Mouse (Mus musculus) T-helper 1 cell (primary cell): ENCODE results near the gene Car10.

Experiments
- in situ Hi-C: fragments of 300-600 bp; cut with MboI, MseI; formaldehyde crosslinking; loops from one replicate; pipeline ENCODE4 v1.15.1; 2025; ENCODE audit warnings: high pct_unique_total_duplicates

Gene Car10

GRCm38 (mm10) chr11:93577441-93577840, 479.6 kb downstream of the Car10 start:
- in situ Hi-C loops = no loop called here

- in situ Hi-C loops = loop anchor here (10.0 kb wide), 1 partner anchor 1725 kb away; no protein-coding TSS in a partner anchor
These were observed 481.8 kb downstream of the Car10 start for GRCm38 (mm10) chr11:93579626-93580025.

GRCm38 (mm10) chr11:93581326-93581725, 483.5 kb downstream of the Car10 start:
- in situ Hi-C loops = loop anchor here (10.0 kb wide), 1 partner anchor 1727 kb away; no protein-coding TSS in a partner anchor

GRCm38 (mm10) chr11:93587788-93588187, 490.0 kb downstream of the Car10 start:
- in situ Hi-C loops = loop anchor here (10.0 kb wide), 1 partner anchor 1733 kb away; no protein-coding TSS in a partner anchor

DNA sequence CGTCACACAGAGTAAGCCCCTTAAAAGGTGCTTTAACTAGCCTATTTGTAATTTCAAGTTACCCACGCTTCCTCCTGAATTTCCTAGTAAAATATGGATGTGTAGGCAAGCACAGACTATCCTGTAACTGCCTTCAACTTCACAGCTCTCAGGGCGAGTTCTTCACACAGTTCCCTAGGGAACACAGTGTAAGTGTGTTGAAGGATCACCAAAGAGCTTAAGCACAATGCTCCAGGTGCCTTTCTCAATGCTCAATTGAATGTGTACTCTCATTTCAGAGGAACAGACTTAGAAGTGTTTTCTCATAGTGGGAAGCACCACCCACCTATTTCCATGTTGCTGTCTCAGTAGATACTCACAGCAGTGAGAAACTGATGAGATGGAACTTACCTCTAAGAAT, 492.8 kb downstream of the Car10 start:
- in situ Hi-C loops = no loop called here

GRCm38 (mm10) chr11:93594033-93594432, 496.2 kb downstream of the Car10 start:
- in situ Hi-C loops = no loop called here

- in situ Hi-C loops = no loop called here
These were observed 500.3 kb downstream of the Car10 start for GRCm38 (mm10) chr11:93598175-93598574.

DNA sequence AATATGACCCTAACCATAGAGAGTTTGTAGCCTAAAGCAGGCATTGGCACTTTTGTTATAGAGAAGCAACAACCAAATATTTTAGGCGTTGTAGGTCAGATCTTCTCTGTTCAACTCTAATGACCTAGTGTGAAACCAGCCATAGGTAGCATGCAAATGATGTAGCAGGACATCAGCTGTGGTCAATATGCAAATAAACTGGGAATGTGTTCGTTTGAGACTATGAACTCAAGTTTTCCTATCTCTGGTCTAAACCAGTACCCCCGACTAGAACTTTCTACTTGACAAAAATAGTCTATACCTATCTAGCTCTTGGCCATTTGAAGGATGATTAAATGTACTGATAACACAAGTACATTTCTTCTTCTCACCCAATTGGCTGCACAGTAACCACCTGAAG, 501.9 kb downstream of the Car10 start:
- in situ Hi-C loops = no loop called here

DNA sequence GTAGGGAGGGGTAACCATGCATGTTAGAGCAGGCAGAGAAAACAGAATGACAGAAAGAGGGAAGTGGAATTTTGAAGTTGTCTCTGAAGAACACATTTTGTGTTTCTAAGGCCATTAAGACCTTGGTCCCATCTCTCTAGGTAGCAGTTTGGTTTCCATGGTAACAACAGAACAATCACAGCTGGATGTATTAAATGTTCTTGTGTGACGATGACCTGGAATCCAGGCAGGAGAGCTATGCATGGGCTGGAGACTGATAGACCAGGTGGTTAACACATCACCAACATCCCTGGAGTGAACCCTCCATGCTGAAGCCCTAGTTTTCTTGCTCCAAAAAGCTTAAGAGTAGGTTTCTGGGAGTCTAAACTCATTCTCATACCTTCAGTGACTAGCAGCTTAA, 505.7 kb downstream of the Car10 start:
- in situ Hi-C loops = no loop called here

GRCm38 (mm10) chr11:93607111-93607510, 509.3 kb downstream of the Car10 start:
- in situ Hi-C loops = no loop called here

- in situ Hi-C loops = no loop called here
These were observed 510.9 kb downstream of the Car10 start for GRCm38 (mm10) chr11:93608716-93609115.

DNA sequence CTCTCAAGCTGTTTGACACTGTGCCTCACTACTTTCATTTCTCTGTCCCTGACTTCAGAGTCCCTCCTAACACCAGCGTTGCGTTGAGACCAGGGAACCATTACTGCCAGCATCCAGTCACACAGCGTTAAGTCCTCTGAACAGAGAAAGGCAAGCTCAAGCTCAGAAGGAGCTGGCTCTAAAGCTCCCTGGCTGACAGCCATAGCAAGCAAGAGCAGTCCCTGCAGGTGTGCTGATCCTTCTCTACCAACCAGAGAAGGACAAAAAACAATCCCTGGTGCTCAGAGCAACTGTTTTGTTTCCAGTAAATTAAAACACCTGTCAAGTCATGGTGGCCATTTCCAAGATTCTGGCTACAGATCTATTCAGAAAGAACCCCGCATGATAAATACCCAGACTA, 514.2 kb downstream of the Car10 start:
- in situ Hi-C loops = no loop called here

DNA sequence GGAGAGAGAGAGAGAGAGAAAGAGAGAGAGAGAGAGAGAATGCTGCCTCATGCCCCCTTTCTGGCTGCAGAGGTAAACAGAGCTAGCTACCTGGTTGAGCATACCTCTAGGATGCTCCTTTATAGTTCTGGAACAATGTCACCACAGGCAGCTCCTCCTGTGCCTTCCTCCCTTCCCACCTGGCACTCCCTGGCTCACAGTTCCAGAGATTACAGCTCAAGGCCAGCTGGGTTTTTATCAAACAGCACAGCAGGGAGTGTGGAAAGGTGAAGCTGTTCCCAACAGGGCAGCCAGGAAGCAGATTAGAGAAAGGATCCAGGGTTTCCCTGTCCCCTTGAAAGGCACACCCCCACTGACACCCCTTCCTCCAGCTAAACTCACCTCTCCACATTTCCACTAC, 517.0 kb downstream of the Car10 start:
- in situ Hi-C loops = no loop called here

GRCm38 (mm10) chr11:93623605-93624004, 525.8 kb downstream of the Car10 start:
- in situ Hi-C loops = loop anchor here (5.0 kb wide), 1 partner anchor 99 kb away; no protein-coding TSS in a partner anchor

- in situ Hi-C loops = no loop called here
These were observed 541.6 kb downstream of the Car10 start for GRCm38 (mm10) chr11:93639410-93639809.

DNA sequence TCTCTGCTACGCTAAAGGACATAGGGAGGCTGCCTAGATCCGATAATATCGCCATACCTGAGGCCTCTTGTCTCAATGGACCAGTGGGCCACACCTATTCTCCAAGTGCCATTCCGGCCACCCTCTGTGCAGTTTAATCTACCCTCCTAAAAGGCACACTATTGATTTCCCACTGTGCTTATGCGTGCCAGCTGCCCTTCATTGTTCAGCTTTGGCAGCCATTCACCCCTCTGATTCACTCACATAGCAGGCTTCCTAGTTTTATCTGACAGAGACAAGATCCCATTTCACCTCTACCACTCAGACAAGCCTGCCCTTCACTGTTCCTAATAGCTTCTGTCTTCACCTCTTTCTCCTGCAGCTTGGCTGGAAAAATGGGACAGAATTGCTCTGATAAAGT, 543.1 kb downstream of the Car10 start:
- in situ Hi-C loops = no loop called here

- in situ Hi-C loops = no loop called here
These were observed 544.5 kb downstream of the Car10 start for GRCm38 (mm10) chr11:93642331-93642730.

DNA sequence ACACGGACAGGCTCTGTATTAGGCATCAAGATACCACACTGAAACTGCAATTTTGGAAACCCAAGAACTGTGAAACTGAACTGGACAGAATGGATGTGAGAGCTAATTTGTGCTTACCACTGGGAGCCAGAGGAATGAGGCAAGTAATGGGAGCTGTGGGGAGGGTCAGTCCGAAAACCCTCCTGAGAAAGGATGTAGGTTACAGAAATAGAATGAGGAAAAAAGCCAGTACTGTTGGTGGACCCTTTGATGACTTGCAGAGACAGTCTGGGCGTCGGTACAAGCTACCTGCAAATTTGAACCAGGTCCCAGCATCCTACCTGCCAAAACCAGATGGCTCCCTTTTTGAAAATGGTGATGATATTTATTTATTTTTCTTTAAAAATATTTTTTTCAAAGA, 545.2 kb downstream of the Car10 start:
- in situ Hi-C loops = no loop called here

DNA sequence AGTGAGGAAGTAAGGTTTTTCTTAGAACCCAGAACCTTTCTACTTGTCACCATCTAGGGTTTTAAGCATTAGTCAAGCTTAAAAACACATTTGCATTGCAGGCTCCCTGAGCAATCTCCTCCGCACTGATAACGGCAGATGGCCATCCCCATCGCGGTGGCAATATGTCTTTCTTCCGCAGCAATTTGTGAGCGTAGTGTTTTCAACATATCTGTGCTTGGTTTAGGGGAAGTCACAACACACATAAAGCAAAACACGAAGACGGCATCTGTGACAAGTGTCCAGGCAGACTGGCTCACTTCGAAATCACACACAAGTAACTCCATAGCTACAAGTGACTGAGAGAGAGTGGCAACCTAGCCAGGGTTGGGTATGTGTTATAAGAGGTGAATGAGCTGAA, 545.6 kb downstream of the Car10 start:
- in situ Hi-C loops = no loop called here

DNA sequence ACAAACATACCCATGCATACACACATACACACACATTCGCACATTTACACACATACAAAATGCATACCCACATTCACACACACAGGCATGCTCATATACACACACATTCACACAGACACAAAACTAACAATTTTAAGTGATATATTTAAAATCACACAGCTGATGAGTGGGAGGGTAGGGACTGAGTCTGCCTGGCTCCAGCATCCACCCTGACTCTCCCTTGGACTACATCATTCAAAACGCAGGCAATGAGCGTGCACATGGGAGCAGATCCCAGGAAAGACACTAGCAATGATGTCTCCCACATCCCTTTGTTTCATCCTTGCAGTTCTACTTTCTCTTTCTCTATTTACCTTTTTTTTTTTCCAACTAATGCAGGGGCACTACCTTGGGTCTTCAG, 548.4 kb downstream of the Car10 start:
- in situ Hi-C loops = no loop called here
